Mouse (Mus musculus): ENCODE data around the gene Nars2.
"Not testable (repeated sequence)": the region's sequence is repeated elsewhere in the genome, so short reads cannot be mapped to it uniquely, and the experiment has no call there.

Gene Nars2

DNA sequence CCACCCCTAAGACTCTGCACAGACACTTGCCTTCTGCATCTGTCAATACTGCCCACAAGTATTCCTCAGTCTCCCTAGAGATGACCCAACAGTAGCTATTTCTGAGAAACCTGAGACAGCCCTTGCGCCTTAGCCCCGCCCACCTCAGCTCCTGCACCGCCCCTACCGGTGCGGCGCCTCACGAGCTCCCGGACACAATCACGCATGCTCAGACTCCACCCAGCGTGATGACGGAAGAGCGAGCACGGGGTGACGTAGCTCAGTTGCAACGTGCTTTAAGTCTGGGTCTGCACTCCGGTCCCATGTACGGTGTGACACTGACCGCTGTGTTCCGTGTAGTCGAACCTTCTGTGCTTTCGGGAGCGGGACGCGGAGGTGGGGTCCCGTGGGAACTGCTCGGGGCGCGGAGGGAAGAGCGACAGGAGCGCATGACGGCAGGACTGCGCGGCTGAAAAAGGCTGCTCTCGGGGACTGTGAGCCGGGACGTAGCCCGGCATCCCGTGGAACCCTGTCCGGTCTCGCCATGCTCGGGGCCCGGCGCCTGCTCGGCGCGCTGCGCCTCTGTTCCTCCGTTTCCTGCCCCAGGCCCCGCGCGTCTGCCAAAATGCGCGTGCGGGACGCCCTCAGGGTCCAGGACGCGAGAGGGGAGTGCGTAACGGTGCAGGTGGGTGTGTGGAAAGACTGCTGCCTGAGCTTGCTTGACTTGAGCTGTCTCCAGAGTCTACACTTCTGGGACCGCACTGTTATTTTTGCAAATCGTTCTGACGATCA is at the start of gene Nars2:
Nars2 (plus strand) TSS at position 225 of the 771 bp plus-strand sequence.
- peak; percentile 94 for DNase-seq (ENCODE audit: low spot score)

DNA sequence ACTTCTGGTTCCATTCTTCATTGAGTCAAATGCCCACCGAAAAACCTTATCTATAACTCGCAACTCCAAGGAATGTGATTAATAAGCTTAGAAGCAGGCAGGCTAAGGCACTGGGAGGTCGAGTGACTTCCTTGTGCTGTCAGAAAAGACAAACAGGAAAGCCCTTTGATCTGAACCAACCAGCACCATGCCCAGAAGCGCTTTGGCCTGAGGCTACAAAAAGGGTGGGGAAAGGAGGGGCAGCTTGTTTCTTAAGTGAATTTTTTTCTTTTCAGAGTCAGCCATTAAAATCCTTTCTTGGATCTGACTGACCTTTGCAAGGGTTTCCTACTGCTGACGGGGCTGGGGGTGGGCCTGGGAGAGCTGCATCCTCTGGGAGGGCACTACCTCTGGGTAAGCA is 49.1 kb upstream of the Nars2 start:
- DNase-seq (ENCODE audit: low spot score) = no peak

DNA sequence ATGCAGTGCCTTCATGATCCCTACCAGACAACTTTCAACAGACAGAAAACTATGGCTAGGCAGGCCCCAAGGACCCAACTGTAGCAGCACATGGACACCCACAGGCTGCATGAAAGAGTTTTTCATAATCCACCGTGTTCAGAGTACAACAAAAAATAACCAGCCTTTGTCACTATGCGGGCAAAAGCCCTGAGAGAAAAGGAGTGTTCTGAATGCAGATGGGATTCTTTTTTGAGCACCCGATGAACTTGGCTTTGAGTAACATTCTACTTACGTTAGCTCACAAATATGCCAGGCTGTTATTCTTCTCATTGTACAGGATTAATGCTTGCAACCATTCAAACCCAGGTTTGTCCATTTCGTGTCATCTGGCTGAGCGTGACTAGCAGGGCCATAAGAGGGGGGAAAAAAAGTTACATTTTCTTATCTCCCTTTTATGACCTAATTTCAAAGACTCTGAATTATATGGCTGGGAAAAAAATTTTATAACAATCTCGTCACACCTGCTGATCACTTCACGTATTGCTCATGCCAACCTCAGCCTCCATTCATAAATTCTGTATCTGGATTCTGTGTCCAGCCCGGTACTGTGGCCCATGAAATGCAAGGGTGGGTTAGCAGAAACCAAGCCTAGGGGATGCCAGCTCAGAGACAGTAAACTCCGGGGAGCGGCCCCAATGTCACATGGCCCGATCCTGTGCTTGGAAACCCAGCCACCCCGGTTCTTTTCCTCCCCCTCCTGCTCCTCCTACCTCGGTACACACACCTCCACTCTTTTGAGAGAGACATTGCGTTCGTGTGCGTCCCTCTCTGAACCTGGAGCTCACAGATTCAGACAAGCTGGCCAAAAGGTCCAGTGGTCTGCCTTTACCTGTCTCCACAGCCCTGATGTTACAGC is 48.0 kb upstream of the Nars2 start:
- DNase-seq (ENCODE audit: low spot score) = no peak

DNA sequence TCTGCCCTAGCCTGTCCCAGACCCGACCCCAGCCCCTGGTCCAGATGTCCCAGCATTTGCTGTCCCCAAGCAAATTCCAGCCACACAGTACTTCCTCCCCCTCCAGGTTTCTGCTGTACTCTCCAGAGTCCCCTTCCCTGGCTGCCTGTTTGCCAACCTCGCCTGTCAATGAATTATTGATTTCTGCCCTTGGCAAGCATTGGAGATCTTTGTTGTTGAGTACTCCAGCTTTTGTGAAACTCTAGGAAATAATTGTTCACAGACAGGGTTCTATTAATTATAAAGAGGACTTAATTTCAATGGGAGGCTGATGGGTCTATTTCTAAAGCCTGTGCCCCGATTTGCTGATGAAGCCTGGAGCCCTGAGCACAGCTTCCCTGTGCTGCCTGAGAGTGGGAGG is 46.9 kb upstream of the Nars2 start:
- no peak for DNase-seq (ENCODE audit: low spot score)

DNA sequence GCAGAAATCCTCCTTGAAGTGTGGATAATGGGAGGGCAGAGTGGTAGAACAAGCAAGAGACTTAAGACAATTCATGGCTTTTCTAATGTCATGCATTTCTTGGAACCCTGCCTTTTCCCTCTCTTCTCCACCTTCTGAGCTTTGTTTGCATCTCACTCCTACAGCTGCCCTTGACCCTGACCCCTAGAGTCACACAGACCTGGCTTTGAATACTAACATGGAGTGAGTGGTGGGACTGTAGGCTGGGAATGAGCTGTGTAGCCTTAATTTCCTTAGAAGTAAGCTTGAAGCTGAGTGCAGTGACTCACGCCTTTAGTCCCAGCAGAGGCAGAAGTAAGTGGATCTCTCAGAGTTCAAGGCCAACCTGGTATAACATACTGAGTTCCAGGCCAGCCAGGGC is 46.4 kb upstream of the Nars2 start:
- no peak for DNase-seq (ENCODE audit: low spot score)

DNA sequence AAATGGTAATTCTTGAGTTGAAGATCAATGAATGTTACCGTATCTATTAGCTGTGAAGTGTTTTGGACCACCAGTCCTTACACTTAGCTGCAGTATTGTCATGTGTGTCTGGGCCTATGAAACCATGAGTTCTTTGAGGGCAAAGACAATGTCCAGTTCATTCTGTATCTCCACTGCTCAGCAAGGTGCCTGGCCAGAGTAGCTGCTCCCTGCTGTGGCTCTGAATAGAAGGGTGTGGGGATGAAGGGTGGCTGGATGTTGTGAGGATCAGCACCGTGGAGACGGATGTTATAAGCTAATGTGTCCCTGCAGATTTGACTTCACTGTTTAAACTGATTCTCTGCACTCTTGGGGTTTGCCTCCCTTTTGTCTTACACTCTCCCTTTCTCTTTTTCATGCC is 45.9 kb upstream of the Nars2 start:
- DNase-seq (ENCODE audit: low spot score) = no peak

DNA sequence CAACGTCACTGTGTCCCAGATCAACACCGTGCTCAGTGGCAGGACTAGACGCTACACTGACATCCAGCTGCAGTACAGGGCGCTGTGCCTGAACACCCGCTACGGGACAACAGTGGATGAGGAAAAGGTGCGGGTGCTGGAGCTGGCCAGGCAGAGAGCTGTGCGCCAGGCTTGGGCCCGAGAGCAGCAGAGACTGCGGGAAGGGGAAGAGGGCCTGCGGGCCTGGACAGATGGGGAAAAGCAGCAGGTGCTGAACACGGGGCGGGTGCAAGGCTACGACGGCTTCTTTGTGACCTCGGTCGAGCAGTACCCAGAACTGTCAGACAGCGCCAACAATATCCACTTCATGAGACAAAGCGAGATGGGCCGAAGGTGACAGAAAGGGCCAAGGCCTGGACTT is 45.1 kb upstream of the Nars2 start:
- no peak for DNase-seq (ENCODE audit: low spot score)

DNA sequence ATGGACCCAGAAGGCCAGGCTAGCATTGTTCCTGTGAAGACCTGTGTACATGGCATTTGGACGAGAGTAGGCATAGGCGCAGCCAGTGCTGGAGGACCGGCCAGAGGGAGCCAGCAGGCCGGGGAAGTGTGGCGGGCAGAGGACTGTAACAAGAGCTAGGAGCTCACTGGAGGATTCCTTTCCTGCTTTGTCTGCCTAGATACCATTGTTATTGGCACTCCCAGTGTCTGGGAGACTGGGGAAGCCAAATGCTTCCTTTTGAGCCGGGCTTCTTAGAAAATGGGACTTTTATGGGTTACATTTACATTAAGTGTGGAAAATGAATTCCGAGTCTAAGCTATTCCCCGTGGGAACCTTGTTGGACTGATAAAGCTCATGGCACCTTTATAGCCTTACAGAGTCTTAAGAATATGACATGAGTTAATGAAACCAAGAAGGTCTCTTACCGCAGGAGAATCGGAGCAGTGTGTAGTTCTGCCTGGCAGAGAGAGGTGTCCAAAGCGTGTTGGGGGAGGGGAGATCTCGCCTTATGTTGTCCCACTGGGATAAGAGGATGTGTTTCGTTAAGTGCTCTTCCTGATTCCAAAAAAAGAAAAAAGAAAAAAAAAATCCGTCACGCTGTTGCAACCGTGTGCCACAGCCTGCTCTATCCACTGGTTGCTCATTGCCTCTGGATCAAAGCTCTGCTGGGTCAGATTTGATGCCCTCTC is 43.2 kb upstream of the Nars2 start:
- DNase-seq (ENCODE audit: low spot score) = peak; percentile 32

DNA sequence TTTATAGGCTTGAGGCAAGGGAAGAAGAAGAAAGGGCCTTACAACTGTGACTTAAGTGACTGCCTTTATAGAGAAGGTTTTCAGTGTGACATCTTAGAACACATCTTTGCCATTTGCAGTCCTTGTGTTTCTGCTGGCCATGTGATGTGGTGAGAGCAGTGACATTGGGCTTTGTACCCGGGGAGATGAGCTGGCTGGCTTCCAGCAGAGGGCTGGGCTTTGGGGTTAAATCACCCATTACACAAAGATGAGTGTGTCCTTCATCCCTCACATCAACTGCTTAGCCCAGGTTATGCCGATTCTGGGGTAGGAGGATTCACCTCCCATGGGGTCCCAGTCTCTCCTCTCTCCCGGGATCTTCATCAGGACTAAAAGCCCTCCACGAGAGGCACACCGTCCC is 41.4 kb upstream of the Nars2 start:
- peak; percentile 53 for DNase-seq (ENCODE audit: low spot score)

DNA sequence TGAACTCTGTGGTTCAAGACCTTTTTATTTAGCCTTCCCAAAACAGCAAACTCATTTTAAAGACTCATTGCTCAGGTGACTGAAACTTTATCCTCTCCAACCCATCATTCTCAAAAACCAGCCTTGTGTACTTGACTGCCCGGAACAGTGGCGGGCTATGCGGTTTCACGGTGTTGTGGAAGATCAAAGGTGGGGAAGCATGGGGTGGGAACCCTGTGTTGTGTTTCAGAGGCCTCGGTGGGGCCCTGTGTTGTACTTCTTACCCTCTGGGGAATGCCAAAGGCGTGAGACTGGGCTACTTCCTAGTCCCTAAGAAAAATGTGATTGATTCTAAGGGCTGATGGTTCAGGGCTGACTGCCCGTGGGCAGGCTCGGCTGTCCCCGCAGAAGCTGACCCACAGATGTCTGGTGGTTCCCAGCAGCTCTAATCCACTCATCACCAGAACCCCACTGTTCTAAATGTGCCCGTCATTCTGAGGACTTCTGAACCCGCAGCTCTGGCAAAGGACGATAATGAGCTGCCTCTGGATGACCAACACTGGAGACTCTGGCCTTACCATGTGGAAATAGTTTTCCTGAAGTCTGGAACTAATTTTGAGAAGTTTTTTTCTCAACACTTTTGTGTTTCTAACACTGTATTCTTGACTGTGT is 40.9 kb upstream of the Nars2 start:
- peak; percentile 26 for DNase-seq (ENCODE audit: low spot score)

DNA sequence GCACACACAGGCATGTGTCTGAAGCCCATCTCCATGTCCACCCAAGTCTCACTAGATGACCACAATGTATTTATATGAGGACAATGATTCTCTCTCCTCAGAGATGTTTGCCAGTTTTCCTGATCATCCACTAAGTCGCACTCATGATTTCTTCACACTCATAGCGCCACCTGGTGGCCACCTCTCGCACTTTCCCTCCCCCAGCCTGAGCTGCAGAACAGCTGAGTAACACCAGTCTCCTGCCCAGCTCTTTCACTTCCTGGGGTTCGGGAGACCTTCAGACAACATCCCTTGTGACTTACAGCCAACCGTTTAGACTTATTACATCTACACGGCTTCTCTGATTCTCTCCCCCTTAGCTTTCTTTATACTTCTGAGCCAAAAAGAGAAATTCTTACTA is 37.3 kb upstream of the Nars2 start:
- peak; percentile 91 for DNase-seq (ENCODE audit: low spot score)

DNA sequence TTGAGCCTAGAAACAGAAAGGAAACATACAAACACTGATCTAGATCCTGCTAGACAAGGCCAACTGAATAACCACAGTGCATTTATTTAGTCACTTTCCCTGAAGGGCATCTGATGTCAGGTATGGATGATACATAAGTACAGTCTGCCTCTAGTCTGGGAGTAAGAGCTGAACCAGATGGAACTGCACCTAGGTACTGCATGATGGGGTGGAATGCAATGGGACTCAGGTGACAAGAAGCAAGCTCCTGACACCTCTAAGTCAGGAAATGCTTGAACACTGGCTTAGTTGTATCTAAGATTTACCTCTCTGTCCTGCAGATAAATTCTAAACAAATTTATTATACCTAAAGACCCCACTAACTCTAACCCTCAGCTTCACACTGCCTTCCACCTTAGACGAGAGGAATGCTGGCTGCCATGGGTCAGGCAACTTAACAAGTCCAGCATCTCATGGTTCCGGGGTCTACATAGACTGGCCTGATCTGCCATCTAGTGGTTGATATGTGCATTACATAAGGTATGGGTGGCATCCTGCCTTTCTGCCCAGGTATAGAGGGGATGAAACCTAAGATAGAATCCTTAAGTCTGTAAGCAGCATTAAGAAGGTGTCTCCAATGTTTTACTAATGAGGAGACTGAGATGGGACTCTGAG is 35.7 kb upstream of the Nars2 start:
- peak; percentile 53 for DNase-seq (ENCODE audit: low spot score)

DNA sequence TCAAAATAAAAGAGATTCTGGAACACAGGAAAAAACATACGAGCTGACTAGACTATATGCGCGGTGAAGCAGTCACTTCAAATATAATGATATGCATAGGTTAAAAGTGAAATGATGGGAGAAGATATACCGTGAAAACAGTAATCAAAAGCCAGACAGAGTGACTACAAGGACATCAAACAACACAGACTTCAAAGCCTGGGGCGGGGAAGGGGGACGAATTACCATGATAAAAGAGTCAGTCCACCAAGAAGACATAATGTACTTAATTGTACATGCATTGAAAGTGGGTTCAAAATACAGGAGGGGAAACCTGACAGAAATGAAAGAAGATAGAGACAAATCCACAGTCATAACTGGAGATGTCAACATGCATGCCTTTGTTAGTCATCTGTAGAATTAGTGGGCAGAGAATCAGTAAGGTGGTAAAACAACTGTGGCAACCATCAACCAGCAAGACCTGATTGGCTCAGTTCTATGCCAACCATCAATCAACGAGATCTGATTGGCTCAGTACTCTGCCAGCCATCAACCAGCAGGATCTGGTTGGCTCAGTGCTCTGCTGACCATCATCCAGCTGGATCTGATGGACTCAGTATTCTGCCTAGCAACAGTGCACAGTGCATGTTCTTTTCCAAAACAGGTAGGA is 30.7 kb upstream of the Nars2 start:
- no peak for DNase-seq (ENCODE audit: low spot score)

DNA sequence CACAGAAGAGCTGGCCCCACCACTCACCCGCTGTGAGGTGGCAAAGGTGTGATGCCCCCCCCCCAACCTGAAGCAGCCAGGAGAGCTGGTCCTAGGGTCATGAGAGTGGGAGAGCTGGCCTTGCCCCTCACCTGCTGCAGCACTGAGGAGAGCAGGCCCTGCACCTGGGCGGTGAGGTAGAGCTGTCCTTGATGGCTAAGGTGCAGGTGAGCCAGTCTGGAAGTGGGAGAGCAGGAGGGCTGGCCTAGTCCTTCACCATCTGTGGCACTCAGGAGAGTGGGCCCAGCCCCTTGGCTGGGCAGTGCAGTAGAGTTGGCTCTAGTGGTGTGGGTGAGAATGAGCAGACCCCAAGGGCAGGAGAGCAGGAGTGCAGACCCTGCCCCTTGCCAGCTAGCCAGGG is 28.4 kb upstream of the Nars2 start:
- DNase-seq (ENCODE audit: low spot score) = no peak

DNA sequence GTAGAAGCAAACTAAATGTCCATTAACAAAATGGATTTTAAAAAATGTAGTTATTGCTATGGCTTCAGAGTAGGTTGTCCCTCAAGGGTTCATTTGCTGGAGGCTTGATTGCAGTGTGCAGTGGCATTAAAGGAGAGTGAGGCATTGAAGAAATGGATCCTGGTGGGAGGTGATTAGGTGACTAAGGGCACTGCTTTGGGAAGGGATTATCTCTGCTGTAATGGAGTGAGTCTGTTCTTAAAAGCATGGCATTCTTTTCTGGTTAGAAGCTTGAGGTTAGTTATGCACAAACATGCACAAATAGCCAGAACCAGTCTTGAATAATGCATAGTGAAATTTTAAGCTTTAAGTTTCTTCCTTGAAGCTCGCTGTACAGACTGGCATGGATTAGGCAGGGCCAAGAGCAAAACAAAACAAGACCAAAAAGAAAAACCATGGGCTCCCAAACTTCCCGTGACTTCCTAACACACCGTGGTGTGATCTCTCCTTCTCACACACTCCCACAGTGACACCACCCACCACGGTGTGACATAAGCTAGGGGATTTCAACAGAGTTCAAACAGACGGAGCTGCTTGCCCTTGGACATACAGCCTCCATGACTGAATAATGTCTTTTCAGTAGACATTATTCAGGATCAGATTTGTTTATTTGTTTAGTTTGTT is 7.5 kb upstream of the Nars2 start:
- DNase-seq (ENCODE audit: low spot score) = no peak

DNA sequence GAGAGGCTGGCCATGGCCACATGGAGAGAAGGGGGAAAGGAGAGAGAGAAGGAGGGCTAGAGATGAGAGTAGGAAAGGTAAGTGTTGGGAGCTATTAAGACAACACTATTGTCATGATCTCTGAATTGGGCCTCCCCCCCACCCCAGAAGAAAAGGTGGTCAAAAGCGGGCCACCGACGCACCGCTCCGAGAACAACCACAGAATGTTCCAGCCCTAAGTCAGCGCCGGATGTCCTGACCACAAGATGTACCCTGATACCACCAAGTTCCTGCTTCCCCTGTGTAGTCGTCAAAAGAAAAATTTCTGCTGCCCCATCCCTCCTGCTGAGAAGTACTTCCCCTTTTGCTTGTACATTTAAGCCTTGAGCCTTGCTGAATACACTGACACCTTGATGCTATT is 4.8 kb upstream of the Nars2 start:
- DNase-seq (ENCODE audit: low spot score) = not testable (repeated sequence)

DNA sequence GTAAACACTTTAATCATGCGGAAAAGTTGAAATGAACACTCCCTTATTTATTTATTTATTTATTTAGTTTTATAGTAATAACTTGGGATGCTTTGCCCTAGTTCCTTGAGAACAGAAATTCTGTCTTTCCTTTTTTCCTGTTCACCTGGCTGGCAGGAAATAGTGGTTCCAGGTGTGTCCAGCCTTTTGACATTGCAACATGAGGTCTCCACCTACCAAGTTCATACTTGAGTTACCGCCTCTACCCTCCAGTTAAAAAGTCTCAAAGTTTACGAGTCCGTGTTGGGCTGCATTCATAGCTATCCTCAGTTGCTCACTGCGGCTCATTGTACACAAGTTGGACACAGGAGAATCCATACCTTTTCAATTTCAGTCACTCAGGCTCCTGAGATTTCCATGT is 789 bp downstream of the Nars2 start:
- DNase-seq (ENCODE audit: low spot score) = no peak

DNA sequence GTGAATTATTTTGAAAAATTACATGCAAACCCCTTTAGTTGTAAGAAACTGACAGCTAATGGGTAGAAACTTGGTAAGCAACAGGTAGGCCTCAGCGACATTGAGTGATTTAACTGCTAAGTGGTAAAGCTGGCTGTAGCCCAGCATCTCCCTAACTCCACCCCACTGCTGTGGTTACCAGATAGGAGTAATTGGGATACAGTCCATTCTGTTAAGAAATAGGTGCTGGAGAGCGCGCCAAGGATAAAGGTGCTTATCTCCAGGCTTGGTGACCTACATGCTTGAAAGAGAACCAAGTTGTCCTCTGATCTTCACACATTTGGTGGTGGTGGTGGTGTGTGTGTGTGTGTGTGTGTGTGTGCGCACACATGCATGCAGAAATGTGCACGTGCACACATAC is 7.9 kb downstream of the Nars2 start:
- no peak for DNase-seq (ENCODE audit: low spot score)

DNA sequence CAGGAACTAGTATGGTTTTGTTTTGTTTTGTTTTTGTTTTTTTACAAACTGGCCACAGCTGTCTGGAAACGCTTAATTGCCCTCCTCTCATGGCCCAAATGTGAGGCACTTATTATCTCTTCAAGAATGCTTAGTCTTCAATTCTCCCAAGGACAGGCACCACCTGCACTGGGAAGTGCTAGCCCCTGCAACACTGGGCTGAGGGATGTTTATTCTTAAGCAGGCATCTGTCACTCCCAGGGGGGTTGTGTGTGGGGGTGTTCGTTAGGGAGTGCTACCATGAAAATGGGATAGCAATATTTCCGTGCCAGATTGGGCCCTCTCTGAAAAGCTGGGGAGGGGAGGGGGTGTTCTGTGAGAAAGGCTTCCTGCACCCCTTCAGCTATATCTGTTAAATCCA is 15.9 kb downstream of the Nars2 start:
- DNase-seq (ENCODE audit: low spot score) = no peak

DNA sequence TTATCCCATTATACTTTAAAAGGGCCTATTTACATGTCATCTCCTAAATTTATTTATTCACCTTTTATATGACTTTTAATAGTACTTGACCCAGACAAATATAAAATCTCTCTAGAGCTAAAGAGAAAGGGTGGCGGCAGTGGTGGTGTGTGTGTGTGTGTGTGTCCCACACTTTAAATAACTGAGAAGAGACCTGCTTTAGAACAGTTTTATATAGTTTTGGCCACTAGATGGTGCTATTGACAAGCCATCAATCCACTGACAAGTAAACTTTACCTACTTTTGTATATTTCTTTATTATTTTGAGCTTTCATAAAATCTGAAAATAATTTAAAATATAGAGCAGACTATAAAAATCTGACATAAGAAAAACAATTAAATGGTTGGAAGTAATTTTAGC is 19.1 kb downstream of the Nars2 start:
- no peak for DNase-seq (ENCODE audit: low spot score)
